Mouse (Mus musculus) forebrain, embryonic 13.5 days (tissue): Measurements from ENCODE around the gene C1ql2. TPM values are rescaled to one million over a fixed set of nuclear protein-coding genes. Genes with fewer than 3 reads are reported as not detected.
A peak's percentile ranks its signal among the peaks of the same experiment; 100 is the strongest.

Source experiments
- ATAC-seq: fragments of 200-750 bp; cut with Nextera tagmentation; 2 replicates; pipeline ENCODE4 v1.8.0; 2017
- H3K27ac ChIP-seq: fragments of 300-500 bp; sonication (generic); 2 replicates; pipeline ENCODE4 v1.5.1; 2015; ENCODE audit warnings: inconsistent platforms, mild to moderate bottlenecking, moderate library complexity
- H3K27me3 ChIP-seq: fragments of 300-500 bp; sonication (generic); 2 replicates; pipeline ENCODE4 v1.6.1; 2015; ENCODE audit warnings: mild to moderate bottlenecking, inconsistent platforms
- H3K36me3 ChIP-seq: fragments of 300-500 bp; sonication (generic); 2 replicates; pipeline ENCODE4 v1.6.1; 2015; ENCODE audit warnings: mild to moderate bottlenecking, inconsistent platforms; ENCODE audit not compliant: poor library complexity, severe bottlenecking
- H3K4me1 ChIP-seq: fragments of 300-500 bp; sonication (generic); 2 replicates; pipeline ENCODE4 v1.6.1; 2015; ENCODE audit warnings: inconsistent platforms
- H3K4me2 ChIP-seq: fragments of 300-500 bp; sonication (generic); 2 replicates; pipeline ENCODE4 v1.6.1; 2015; ENCODE audit warnings: inconsistent platforms, mild to moderate bottlenecking, moderate library complexity
- H3K4me3 ChIP-seq: fragments of 300-500 bp; sonication (generic); 2 replicates; pipeline ENCODE4 v1.5.1; 2015; ENCODE audit warnings: mild to moderate bottlenecking, inconsistent platforms
- H3K9ac ChIP-seq: fragments of 300-500 bp; sonication (generic); 2 replicates; pipeline ENCODE4 v1.6.1; 2015; ENCODE audit warnings: mild to moderate bottlenecking, inconsistent platforms
- H3K9me3 ChIP-seq: fragments of 300-500 bp; sonication (generic); replicated peaks from 2 replicates; pipeline ENCODE4 v1.6.1; 2016; ENCODE audit warnings: inconsistent platforms
- WGBS: fragments of 180-500 bp; shearing (Covaris S2); methylation state at CpG from one replicate; pipeline ENCODE4 v1.1.7; 2015; 5-methylcytosine and 5-hydroxymethylcytosine counted together
- polyA plus RNA-seq: library from polyadenylated mRNA; unstranded; fragments of >200 nt; fragmentation: Nextera tagmentation; extraction: Ambion mirVana; gene quantifications from 2 replicates; pipeline ENCODE4 v1.2.1, GENCODE M21; 2015

The C1ql2 gene
- polyA plus RNA-seq, 1 experiment from 2014 or later = 0.18 TPM

- Histone ChIP-seq H3K27me3 (peaks cover 87% of the 10 kb centered on the region), H3K4me1 (peaks cover 33% of the 10 kb centered on the region), H3K9ac (peak overlapping the region; percentile 41), H3K9me3 (no peaks in the 10 kb centered on the region), H3K4me3 (peak overlapping the region; percentile 42), H3K36me3 (no peaks in the 10 kb centered on the region), H3K4me2 (peak overlapping the region; percentile 72), H3K27ac (no peak overlapping the region)
- ATAC-seq = no peak
- WGBS = under 1% methylated on average over 17 of the region's 17 CpGs
Observed at GRCm38 (mm10) chr1:120341811-120342370, 1.5 kb downstream of the C1ql2 start.

GRCm38 (mm10) chr1:120342371-120342821, 2.0 kb downstream of the C1ql2 start:
- peak overlapping the region; percentile 72 for H3K4me2 ChIP-seq
- 0% methylated on average over 33 of the region's 34 CpGs for WGBS
- no peak overlapping the region for H3K27ac ChIP-seq
- H3K9ac ChIP-seq = peak overlapping the region; percentile 41
- no peaks in the 10 kb centered on the region for H3K9me3 ChIP-seq
- H3K4me1 ChIP-seq = peaks cover 33% of the 10 kb centered on the region
- H3K4me3 ChIP-seq = peak overlapping the region; percentile 42
- ATAC-seq = peak; percentile 22; the same call in 1 of the 2 replicates
- H3K27me3 ChIP-seq = peaks cover 84% of the 10 kb centered on the region
- no peaks in the 10 kb centered on the region for H3K36me3 ChIP-seq

- no peak overlapping the region for H3K4me3 ChIP-seq
- no peak overlapping the region for H3K27ac ChIP-seq
- 5% methylated on average over 7 of the region's 7 CpGs for WGBS
- peaks cover 58% of the 10 kb centered on the region for H3K27me3 ChIP-seq
- no peaks in the 10 kb centered on the region for H3K36me3 ChIP-seq
- peaks cover 32% of the 10 kb centered on the region for H3K4me1 ChIP-seq
- H3K4me2 ChIP-seq = no peak overlapping the region
- H3K9ac ChIP-seq = no peak overlapping the region
- ATAC-seq = no peak
- H3K9me3 ChIP-seq = no peaks in the 10 kb centered on the region
Observed at GRCm38 (mm10) chr1:120345001-120345400, 4.6 kb downstream of the C1ql2 start.

- H3K4me3 ChIP-seq = no peak overlapping the region
- WGBS = 17% methylated on average over 2 of the region's 2 CpGs
- H3K9ac ChIP-seq = no peak overlapping the region
- no peaks in the 10 kb centered on the region for H3K36me3 ChIP-seq
- 0 out of 2 replicates have a peak, but pooled peaks cover 3% of the 10 kb centered on the region for H3K9me3 ChIP-seq
- peaks cover 11% of the 10 kb centered on the region for H3K4me1 ChIP-seq
- no peak overlapping the region for H3K27ac ChIP-seq
- no peak overlapping the region for H3K4me2 ChIP-seq
- H3K27me3 ChIP-seq = no peaks in the 10 kb centered on the region; the same call in 1 of the 2 replicates
- no peak for ATAC-seq
Observed at GRCm38 (mm10) chr1:120354387-120354786, 14.0 kb downstream of the C1ql2 start.

GRCm38 (mm10) chr1:120357371-120358274, 17.2 kb downstream of the C1ql2 start:
- WGBS = 3% methylated on average over 16 of the region's 16 CpGs
- H3K9me3 ChIP-seq = 0 out of 2 replicates have a peak, but pooled peaks cover 3% of the 10 kb centered on the region
- no peaks in the 10 kb centered on the region for H3K36me3 ChIP-seq
- no peak overlapping the region for H3K9ac ChIP-seq
- H3K4me3 ChIP-seq = 0 out of 2 replicates have a peak overlapping the region, but pooled peaks have one; percentile 12
- H3K4me1 ChIP-seq = peaks cover 11% of the 10 kb centered on the region
- H3K27me3 ChIP-seq = no peaks in the 10 kb centered on the region; the same call in 1 of the 2 replicates
- peak; percentile 85 for ATAC-seq
- H3K27ac ChIP-seq = no peak overlapping the region
- H3K4me2 ChIP-seq = peak overlapping the region; percentile 52

GRCm38 (mm10) chr1:120363638-120364037, 23.3 kb downstream of the C1ql2 start:
- Histone ChIP-seq H3K4me3 (no peak overlapping the region), H3K9me3 (no peaks in the 10 kb centered on the region), H3K27ac (no peak overlapping the region), H3K4me1 (no peaks in the 10 kb centered on the region), H3K4me2 (no peak overlapping the region), H3K36me3 (no peaks in the 10 kb centered on the region), H3K27me3 (no peaks in the 10 kb centered on the region; the same call in 1 of the 2 replicates), H3K9ac (no peak overlapping the region)
- 84% methylated on average over 1 of the region's 1 CpGs for WGBS
- no peak for ATAC-seq

- no peaks in the 10 kb centered on the region for H3K9me3 ChIP-seq
- H3K4me3 ChIP-seq = no peak overlapping the region
- H3K27ac ChIP-seq = no peak overlapping the region
- H3K27me3 ChIP-seq = no peaks in the 10 kb centered on the region
- H3K4me2 ChIP-seq = no peak overlapping the region
- ATAC-seq = no peak
- no peaks in the 10 kb centered on the region for H3K36me3 ChIP-seq
- 76% methylated on average over 3 of the region's 3 CpGs for WGBS
- H3K4me1 ChIP-seq = no peaks in the 10 kb centered on the region
- H3K9ac ChIP-seq = no peak overlapping the region
Observed at GRCm38 (mm10) chr1:120368138-120368537, 27.8 kb downstream of the C1ql2 start.

GRCm38 (mm10) chr1:120374131-120374530, 33.7 kb downstream of the C1ql2 start:
- Histone ChIP-seq H3K36me3 (no peaks in the 10 kb centered on the region), H3K9me3 (no peaks in the 10 kb centered on the region), H3K27me3 (no peaks in the 10 kb centered on the region), H3K9ac (no peak overlapping the region), H3K4me3 (no peak overlapping the region), H3K4me1 (no peaks in the 10 kb centered on the region), H3K4me2 (no peak overlapping the region), H3K27ac (no peak overlapping the region)
- 85% methylated on average over 7 of the region's 7 CpGs for WGBS
- ATAC-seq = no peak

- Histone ChIP-seq H3K4me2 (no peak overlapping the region), H3K9me3 (no peaks in the 10 kb centered on the region), H3K9ac (no peak overlapping the region), H3K4me3 (no peak overlapping the region), H3K36me3 (no peaks in the 10 kb centered on the region), H3K4me1 (no peaks in the 10 kb centered on the region), H3K27ac (no peak overlapping the region), H3K27me3 (no peaks in the 10 kb centered on the region)
- ATAC-seq = no peak
- WGBS = 82% methylated on average over 2 of the region's 2 CpGs
Observed at GRCm38 (mm10) chr1:120374832-120375231, 34.5 kb downstream of the C1ql2 start.

GRCm38 (mm10) chr1:120385029-120385571, 44.7 kb downstream of the C1ql2 start:
- Histone ChIP-seq H3K4me2 (no peak overlapping the region), H3K27ac (no peak overlapping the region), H3K4me1 (no peaks in the 10 kb centered on the region; the same call in 1 of the 2 replicates), H3K27me3 (no peaks in the 10 kb centered on the region), H3K36me3 (no peaks in the 10 kb centered on the region), H3K9me3 (no peaks in the 10 kb centered on the region), H3K9ac (no peak overlapping the region), H3K4me3 (no peak overlapping the region)
- no peak for ATAC-seq
- 88% methylated on average over 18 of the region's 18 CpGs for WGBS

GRCm38 (mm10) chr1:120389734-120390133, 49.4 kb downstream of the C1ql2 start:
- H3K4me3 ChIP-seq = no peak overlapping the region
- H3K27ac ChIP-seq = no peak overlapping the region
- H3K9me3 ChIP-seq = no peaks in the 10 kb centered on the region
- ATAC-seq = no peak
- 0 out of 2 replicates have a peak, but pooled peaks cover 3% of the 10 kb centered on the region for H3K27me3 ChIP-seq
- no peaks in the 10 kb centered on the region for H3K36me3 ChIP-seq
- no peak overlapping the region for H3K9ac ChIP-seq
- no peak overlapping the region for H3K4me2 ChIP-seq
- no peaks in the 10 kb centered on the region; the same call in 1 of the 2 replicates for H3K4me1 ChIP-seq
- WGBS = 40% methylated on average over 6 of the region's 6 CpGs

- H3K4me2 ChIP-seq = no peak overlapping the region
- 2% methylated on average over 11 of the region's 11 CpGs for WGBS
- H3K27me3 ChIP-seq = 0 out of 2 replicates have a peak, but pooled peaks cover 3% of the 10 kb centered on the region
- ATAC-seq = no peak
- H3K27ac ChIP-seq = no peak overlapping the region
- no peak overlapping the region for H3K9ac ChIP-seq
- no peaks in the 10 kb centered on the region for H3K9me3 ChIP-seq
- no peak overlapping the region for H3K4me3 ChIP-seq
- no peaks in the 10 kb centered on the region; the same call in 1 of the 2 replicates for H3K4me1 ChIP-seq
- H3K36me3 ChIP-seq = no peaks in the 10 kb centered on the region
Observed at GRCm38 (mm10) chr1:120390336-120390735, 50.0 kb downstream of the C1ql2 start.
